Mouse (Mus musculus) gastrocnemius, postnatal 25 days (tissue): ENCODE data around the gene Prkag3. TPM values are rescaled to one million over a fixed set of nuclear protein-coding genes. Genes with fewer than 3 reads are reported as not detected.

ENCODE experiments used
- DNase-seq: peaks from one replicate; pipeline ENCODE4 v3.0.0; 2022
- long read RNA-seq, 2 experiments: library from polyadenylated mRNA; stranded (forward); transcript quantifications; one replicate each; pipeline ENCODE4 v2.0.0; 2021
- total RNA-seq, 2 experiments: library from RNA; stranded (reverse); gene quantifications; 1 replicate in 1 of 2; 2 replicates in 1 of 2; pipeline ENCODE4 v1.2.3; 2021

Prkag3 gene
- total RNA-seq: 10 to 100 TPM; 54.4 to 93.4 TPM
- long read RNA-seq, experiment 1, transcript Prkag3-206 (14 exons, 2,832 nt): major isoform, 47 of 112 reads
- long read RNA-seq, experiment 1, partial matches to known transcripts: 34 of 112 reads
- long read RNA-seq, experiment 1, other reads (novel, unspliced or antisense): 31 of 112 reads
- long read RNA-seq, experiment 2, transcript Prkag3-206 (14 exons, 2,832 nt): major isoform, 39 of 104 reads
- long read RNA-seq, experiment 2, partial matches to known transcripts: 31 of 104 reads
- long read RNA-seq, experiment 2, other reads (novel, unspliced or antisense): 34 of 104 reads

DNA sequence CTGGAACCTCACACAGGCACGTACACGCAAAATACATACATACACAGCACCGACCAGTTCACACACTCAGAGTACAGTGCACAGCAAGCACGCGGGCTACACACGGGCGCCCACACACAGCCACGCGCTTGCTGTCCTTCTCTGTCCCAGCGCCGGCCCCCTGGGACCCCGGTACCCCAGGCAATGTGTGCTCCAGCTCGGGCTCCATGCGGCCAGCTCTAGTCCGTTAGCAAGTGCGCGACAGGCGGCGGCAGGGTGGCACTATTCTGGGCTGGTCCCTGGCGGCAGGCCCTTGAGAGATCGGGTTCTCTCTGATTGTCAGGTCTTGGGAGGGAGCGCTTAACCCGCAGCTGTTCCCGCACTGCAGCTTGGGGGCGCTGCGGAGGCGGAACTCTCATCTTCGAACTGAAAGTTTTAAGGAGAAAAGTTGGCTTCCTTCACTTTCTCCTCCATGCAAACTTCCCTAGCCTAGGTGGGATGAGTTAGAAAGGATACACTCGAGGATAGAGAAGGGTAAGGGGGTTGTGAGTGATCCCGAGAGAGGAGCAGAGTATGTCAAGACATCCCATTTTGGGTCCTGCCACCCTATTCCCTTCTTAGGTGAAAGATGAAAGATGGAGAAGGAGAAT, at the start of gene Prkag3:
Gene Prkag3 (minus strand): TSS at position 579 of the 629 bp plus-strand sequence.
- peak; percentile 85 for DNase-seq

DNA sequence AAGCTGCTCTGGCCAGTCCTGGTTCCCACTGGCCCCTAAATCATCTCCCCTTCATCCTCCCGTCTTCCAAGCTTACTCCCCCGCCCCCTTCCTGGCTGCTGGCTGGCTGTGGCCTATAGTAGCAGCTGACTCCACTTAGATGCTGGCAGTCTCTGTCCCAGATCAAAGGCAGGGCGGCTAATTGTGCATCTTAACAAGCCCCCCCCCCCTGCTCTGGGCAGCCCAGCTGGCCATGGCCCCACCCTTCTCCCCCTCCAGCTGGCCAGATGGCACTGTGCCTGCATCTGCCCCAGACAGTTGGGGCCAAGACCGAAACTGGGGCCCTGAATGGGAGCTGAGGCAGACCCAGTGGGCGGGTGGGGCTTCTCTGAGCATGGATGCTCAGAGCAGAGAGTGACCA, 48.4 kb upstream of the Prkag3 start:
- no peak for DNase-seq

DNA sequence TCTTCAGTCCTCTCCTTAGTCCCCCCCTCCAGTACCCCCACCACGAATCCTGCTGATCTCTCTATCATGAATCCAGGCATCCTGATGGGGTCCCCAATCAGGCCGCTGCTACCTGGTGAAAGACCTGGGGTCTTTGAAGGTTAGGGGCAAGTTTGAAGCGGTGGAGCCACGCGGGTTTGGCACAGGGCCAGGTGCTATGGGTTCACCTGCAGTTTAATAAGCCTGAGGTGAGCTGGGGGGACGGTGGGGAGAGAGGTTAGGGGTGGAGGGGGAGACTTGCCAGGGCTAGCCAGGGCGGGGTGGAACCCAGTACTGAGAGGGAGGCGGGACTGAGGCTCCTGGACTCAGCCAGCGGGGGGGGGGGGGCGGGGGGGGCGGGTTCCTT, 46.1 kb upstream of the Prkag3 start:
- no peak for DNase-seq

DNA sequence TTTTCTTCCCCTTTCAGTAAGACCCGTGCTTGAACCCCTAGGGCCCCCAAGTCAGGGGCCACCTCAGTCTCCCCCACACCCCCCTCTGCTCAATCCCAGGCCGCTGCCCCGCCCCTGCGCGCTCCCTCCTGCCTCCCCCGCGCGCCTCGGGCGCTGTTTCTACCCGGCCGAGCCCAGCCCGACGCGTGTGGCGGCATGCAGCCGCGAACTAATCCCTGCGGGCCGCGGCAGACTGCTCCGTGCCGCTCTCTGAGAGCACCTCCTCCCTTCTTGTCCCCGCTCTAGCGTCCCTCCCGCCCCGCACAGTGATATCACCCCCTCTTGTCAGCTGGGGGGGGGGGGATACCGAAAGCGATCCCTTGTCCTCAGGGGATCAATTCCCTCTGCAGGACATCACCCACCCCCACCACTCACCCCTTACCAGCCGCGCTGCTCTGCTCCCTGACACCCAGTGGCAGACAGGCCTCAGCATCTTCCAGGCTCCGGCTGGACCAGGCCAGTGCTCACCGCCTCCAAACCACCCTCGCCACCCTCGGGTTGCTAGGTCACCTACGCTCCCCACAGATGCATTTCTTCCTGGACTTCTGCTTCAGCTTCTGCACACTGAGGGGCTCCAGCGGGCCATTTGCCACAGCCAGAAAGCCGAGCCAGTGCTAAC, 45.6 kb upstream of the Prkag3 start:
- no peak for DNase-seq

DNA sequence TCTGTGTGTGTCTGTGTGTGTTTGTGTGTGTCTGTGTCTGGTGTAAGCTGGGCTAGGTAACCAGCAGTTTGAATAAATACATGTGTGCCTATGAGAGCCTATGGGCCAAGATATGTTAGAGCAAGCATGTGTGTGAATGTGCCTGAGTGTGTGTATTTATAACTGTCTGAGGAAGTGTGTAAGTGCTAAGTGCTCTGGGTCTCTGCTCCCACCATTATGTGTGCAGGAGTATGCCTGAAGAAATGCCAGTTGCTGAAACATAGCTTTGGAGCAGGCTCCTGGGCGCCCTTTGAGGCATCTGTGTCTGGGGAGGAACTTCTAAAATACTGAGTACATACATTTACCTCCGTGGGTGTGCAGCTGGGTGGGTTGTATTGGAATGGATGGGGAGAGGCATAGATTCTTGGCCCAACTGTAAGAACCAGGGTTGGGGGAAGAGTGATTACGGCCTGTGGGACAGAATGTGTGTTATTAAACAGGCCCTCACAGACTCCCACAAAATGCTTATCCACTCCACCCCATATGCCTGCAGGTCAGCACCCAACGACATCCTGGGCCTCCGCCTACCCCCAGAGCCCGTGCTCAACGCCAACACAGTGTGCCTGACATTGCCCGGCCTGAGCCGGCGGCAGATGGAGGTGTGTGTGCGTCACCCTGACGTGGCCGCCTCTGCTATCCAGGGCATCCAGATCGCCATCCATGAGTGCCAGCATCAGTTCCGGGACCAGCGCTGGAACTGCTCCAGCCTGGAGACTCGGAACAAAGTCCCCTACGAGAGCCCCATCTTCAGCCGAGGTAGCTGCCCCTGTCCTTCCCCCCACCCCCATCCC, 44.0 kb upstream of the Prkag3 start:
- no peak for DNase-seq

DNA sequence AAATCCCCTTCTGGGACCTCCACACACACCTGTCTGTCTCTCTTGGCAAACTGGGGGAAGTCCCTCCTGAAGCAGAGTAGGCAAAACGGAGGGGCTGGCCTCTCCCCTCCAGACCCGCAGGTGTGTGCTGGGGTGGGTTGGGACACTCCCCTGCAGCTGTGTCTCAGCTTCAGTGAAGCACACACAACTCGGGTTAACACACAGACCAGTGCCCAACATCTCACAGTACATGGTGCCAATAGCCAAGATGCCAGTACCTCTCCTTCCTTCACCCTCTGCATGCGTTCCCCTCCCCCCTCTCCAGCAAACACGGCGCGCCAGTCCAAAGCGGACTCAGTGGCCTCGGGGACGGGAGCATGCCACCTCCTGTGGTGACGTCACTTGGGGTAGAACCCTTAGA, 42.2 kb upstream of the Prkag3 start, which contains the start of gene Wnt10a:
Gene Wnt10a (plus strand): TSS at position 268 of the 400 bp plus-strand sequence.
- DNase-seq: no peak

DNA sequence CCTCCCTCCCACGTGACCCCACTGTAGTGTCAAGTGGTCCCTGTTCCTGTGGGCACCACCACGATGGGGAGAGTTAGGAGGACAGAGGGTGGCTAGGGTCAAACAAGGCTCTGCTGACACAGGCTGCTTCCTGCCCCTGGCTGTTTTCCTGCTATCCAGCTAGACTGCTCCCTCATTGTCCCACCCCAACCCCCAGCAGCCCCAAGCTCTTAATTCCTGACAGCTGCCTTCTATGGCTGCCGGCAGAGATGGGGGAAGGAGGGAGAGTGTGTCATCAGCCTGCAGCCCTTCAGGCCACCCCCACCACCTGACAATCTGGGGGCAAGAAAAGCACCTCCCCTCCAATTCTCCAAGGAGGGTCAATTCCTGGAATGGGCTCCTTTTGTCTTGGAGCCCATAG, 41.1 kb upstream of the Prkag3 start:
- no peak for DNase-seq

DNA sequence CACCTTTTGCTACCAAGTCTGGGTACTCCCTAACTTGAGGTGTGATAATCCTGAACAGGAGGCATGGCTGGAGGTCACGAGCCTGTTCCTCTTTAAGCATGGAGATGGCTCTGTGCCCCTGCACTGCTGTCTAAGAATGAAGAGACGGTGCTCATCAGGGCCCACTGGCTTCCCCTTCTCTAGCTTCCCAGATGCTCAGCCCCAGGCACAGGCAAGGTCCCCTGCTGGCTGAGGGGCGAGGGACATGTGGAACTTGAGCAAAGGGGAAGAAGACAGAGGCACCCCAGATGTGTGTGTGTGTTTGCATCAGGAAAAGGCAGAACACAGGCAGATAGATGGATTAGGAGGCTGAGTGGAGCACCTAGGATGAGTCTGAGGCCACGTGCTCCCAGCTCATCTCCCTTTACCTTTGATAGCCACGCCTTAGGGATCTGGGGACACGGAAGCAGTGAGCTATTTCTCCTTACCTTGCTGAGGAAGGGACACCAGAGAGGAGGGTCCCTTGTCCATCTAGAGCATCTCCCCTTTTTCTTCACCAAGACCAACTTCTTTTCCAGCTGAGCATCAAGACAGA, 39.7 kb upstream of the Prkag3 start:
- DNase-seq: no peak

DNA sequence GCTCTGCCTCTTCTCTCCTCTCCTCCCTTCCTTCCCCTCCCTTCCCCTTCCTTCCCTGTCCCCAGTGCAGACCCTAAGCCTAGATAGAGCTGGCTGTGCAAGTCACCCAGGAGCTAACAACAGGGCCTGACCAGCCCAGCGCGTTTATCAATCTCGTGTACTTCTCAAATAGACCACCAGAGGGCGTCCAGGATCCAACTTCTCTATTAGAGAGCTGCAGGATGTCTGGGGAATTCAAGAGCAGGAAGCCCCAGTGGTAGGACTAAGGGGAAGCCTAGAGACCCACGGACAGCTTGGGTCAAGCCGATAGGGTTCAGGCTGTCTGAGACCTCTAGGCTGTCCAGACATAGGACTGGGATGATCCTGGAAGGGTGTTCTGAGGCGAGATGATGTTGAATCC, 38.8 kb upstream of the Prkag3 start:
- DNase-seq: no peak

DNA sequence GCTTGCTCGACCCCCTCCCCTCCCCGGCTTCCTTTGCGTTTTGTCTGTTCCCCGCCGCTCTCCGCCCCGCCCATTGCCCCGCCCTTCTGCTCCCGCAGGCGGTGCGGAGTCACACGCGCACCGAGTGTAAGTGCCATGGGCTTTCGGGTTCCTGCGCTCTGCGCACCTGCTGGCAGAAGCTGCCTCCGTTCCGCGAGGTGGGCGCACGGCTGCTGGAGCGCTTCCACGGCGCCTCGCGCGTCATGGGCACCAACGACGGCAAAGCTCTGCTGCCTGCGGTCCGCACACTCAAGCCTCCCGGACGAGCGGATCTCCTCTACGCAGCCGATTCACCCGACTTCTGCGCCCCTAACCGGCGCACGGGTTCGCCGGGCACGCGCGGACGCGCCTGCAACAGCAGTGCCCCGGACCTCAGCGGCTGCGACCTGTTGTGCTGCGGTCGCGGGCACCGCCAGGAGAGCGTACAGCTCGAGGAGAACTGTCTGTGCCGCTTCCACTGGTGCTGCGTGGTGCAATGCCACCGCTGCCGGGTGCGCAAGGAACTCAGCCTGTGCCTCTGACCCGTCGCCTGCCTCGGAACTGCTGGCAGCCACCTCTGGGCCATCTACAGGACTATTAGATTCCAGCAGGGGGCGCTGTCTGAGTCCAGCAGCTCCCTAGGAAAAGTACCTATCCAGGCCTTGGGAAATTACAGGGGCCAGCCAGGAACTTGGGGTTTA, 35.2 kb upstream of the Prkag3 start:
- no peak for DNase-seq

DNA sequence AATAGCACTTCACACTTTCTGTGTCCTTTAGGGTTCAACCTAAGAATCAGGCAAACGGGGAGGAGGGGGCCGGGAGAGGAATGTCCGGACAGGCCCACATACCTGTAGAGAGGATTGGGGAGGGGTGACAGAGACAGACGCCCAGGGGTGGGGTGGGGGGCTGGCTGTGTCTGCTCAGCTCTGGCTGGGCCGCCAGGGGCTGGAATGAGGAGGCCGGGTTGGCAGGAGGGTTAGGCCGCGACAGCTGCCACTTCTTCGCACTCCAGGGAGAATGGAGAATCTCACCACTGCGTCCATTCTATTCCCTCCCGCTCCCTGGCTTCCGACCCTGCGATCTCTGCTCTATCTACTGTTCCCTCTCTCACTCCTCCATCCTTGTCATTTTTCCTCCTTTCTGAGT, 34.5 kb upstream of the Prkag3 start:
- no peak for DNase-seq

DNA sequence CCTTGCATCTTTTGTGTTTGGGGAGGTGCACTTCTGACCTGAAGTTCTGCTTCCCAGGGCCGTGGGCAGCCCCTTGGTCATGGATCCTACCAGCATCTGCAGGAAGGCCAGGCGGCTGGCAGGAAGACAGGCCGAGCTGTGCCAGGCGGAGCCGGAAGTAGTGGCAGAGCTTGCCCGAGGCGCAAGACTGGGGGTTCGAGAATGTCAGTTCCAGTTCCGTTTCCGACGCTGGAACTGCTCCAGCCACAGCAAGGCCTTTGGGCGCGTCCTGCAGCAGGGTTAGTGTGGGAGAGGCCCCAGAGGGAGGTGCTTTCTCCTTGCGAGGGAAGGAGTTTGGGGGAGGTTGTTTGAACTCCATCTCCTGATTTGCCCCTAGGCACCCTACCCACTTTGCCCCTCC, 33.0 kb upstream of the Prkag3 start:
- DNase-seq: no peak

DNA sequence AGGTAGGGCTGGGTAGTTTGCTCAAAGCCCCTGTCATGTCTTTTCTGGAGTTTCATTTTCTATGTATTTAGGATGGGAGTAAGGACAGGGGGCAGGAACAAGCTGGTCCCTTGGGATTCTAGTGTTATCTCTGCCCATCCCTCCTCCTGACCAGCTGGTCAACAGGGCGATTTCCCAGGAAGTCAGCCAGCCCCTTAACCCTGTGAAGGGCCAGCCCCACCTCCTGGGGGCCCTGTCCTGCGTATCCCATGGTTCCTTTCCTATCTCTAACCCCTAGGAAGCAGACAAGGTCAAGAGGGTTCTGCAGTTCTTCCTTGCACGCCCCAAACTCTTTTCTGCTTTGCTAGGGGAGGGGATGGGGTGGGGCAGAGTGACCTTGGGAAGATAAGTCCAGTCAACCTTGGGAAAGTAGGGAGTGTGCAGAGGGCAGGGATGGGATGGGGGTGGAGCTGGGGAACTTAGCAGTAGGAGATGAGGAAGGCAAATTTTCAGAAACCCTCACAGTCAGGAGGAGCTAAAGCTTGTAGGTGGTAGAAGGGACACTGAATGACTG, 30.0 kb upstream of the Prkag3 start:
- no peak for DNase-seq

DNA sequence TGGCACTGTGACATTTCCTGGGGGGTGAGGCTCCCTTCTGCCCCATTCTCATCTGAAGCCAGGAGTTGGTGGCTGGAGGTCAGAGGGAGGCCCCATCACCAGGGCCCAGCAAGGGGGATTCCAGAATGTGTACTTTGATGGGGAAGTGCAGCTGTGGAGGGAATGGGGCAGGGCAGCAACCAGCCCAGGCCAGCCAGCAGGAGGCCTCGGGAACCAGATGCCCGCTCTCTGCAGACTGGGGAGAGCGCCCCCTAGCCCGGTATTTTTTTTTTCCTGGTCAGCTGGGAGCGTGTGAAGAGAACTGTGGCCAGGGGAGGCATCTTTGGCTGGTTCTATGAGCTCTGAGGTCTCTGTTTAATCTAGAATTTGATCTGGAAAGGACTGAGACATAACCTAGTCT, 26.8 kb upstream of the Prkag3 start:
- DNase-seq: no peak

DNA sequence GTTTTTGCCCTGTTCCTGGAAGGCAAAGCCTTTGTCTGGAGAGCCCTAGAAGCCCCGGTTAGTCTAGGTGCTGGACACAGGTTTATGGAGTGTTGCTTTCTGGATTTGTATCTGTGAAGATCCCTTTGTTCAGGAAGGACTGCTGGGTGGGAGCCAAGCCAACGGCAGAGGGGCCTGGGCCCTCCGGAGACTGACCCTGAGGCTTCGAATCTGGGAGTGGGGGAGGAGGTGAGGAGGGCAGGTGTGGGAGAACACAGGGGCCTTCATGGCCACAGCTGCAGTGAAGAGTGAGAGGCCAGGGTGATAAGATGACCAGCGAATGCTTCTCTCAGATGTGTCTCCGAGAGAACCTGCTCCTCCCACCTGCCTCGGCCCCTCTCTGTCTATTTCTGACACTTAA, 25.0 kb upstream of the Prkag3 start:
- no peak for DNase-seq

DNA sequence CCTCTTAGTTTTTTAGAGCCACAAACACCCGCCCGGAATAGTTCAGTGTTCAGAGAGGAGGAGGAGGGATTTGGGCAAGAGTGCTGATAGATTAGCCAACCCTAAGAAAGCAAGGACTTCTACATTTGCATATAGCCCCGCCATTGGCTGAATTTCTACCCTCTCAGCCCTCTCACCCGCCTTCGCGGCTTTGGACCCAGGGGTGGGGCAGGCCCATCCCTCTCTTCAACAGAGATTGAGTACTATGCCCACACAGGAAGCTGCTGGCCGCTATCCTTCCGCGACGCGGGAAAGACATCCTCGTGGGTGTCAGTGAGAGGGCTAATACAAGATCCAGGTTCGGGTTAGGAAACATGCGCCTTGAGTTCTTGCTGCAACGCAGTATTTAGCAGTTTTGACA, 24.1 kb upstream of the Prkag3 start:
- peak; percentile 85 for DNase-seq

DNA sequence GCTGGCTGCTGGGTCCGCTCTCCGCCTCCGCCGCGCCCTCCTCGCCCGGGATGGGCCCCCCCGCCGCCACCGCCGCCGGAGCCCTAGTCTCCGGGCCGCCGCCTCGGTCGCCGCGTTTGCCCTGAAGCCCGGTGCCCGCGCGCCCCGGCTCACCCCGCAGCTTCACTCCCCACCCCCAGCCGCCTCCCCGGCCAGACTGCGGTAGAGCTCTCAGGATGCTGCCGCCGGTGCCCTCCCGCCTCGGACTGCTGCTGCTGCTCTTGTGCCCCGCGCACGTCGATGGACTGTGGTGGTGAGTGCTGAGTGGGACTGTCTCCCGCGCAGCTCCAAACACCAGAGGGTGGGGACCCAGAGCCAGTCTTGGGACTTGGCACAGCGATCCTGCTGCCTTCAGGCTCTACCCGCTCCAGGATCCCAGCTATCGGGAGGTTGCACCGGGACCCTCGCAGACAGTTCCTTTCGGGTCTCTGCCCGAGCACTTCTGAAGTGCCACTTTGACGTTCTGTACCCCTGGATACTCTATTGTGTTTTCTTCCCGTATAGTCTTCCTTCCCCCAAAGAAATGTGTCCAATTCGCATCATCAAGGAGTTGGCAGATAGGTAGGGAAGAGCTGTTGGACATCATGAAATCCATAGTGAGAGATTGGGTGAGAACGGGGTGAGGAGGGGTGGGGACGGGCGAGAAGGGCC, 23.1 kb upstream of the Prkag3 start:
- DNase-seq: no peak

DNA sequence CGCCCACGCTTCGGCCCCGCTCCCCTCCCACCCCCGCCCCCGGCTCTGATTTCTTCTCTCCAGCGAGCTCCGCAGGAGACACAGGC, 22.7 kb upstream of the Prkag3 start, which contains the start of gene Wnt6:
Gene Wnt6 (plus strand): TSS at position 48 of the 86 bp plus-strand sequence.
- DNase-seq: no peak

DNA sequence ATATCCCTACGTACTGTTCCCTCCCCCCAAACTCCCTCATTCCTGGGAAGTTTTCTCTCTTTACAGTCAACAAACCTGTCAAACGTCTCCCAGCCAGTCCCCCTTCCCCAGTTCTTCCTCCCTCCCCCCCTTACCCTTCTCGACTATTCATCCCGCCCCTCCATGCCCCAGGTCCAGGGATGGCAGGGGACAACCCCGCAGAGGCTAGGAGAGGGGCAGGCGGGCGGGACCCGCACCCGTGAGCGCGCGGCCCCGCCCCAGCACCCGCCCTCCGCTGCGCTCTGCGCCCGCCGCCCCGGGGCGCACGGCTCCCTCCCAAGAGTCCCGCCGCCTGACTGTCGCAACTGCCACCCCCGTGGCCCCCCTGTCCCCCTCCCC, 22.4 kb upstream of the Prkag3 start:
- DNase-seq: no peak

DNA sequence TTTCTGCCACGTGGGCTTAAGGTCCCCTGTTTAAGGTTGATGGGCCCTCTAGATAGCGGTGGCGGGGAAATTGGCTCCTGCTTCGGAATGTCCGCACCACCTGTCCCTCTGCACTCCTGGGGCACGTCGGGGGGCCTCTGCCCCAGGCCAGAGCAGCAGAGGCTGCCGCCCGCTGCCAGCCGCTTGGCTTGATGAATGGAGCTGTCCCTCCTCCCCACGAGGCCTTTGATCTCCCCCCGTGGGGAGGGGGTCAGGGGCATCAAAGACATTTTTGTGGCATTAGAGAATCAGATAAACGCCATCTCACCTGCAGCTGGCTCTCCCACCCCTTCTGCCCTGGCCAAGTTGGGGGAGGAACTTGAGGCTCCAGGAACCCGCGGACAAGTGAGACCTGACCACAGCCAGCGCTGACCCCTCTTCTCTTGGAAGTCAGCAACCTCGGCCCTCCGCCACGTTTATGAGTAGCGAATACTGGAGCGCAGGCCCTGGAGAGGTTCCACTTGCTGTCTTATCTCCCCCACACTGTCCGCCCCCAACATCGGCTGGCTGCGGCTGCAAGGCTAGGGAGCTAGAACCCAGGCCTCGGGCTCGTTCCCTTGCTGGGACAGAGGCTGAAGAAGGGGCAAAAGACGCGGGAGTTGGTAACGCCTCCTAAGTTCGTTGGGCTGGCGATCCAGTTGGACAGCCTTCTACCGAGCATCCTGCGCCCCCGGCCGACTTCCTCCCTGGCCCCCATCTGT, 21.9 kb upstream of the Prkag3 start:
- no peak for DNase-seq

DNA sequence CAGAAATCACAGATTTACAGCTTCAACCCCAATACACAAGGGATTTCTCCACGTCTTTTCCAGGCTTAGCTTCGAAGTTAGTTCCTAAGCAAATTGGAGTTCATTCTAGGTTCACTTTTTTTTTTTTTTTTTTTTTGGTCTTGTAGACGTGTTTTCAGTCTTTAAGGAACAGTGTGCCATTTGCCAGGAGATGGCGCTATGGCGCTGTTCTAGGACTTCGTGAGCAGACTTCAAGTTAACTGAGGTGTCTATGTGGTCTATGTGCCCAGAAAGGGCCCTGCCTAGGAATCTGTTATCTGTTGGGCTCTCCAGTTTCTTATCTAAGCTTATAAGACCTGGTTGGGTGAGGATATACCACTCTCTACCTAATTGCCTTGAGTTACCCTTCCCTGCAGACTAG, 14.1 kb upstream of the Prkag3 start:
- no peak for DNase-seq
